Mouse (Mus musculus) neural tube, embryonic 10.5 days (tissue): ENCODE measurements around the gene Herpud2.

Source experiments
- DNase-seq: peaks from one replicate; pipeline ENCODE4 v3.0.0-alpha.2; 2017; ENCODE audit warnings: low spot score; ENCODE audit errors: extremely low spot score

Gene Herpud2

GRCm38 (mm10) chr9:25151611-25152241 is at the start of gene Herpud2:
TSS of gene Herpud2 (minus strand) at chr9:25151820.
- DNase-seq = peak; percentile 96

GRCm38 (mm10) chr9:25200987-25201386 is 49.4 kb upstream of the Herpud2 start:
- no peak for DNase-seq

GRCm38 (mm10) chr9:25200148-25200547 is 48.5 kb upstream of the Herpud2 start:
- DNase-seq = no peak

- no peak for DNase-seq
These were observed 45.1 kb upstream of the Herpud2 start for GRCm38 (mm10) chr9:25196746-25197145.

- no peak for DNase-seq
These were observed 40.0 kb upstream of the Herpud2 start for GRCm38 (mm10) chr9:25191612-25192011.

- no peak for DNase-seq
These were observed 34.9 kb upstream of the Herpud2 start for GRCm38 (mm10) chr9:25186501-25186900.

- DNase-seq = no peak
These were observed 34.2 kb upstream of the Herpud2 start for GRCm38 (mm10) chr9:25185854-25186253.

GRCm38 (mm10) chr9:25184606-25185005 is 33.0 kb upstream of the Herpud2 start:
- no peak for DNase-seq

- DNase-seq = no peak
These were observed 26.4 kb upstream of the Herpud2 start for GRCm38 (mm10) chr9:25178066-25178465.

GRCm38 (mm10) chr9:25177201-25177600 is 25.6 kb upstream of the Herpud2 start:
- no peak for DNase-seq

- no peak for DNase-seq
These were observed 24.9 kb upstream of the Herpud2 start for GRCm38 (mm10) chr9:25176562-25176961.

- no peak for DNase-seq
These were observed 24.4 kb upstream of the Herpud2 start for GRCm38 (mm10) chr9:25175978-25176377.

- no peak for DNase-seq
These were observed 23.4 kb upstream of the Herpud2 start for GRCm38 (mm10) chr9:25175039-25175442.

GRCm38 (mm10) chr9:25174614-25175013 is 23.0 kb upstream of the Herpud2 start:
- no peak for DNase-seq

GRCm38 (mm10) chr9:25173171-25173570 is 21.6 kb upstream of the Herpud2 start:
- no peak for DNase-seq

GRCm38 (mm10) chr9:25169626-25170025 is 18.0 kb upstream of the Herpud2 start:
- no peak for DNase-seq

GRCm38 (mm10) chr9:25167458-25168084 is 16.0 kb upstream of the Herpud2 start:
- peak; percentile 64 for DNase-seq

GRCm38 (mm10) chr9:25158218-25158617 is 6.6 kb upstream of the Herpud2 start:
- DNase-seq = no peak

- DNase-seq = no peak
These were observed 4.8 kb upstream of the Herpud2 start for GRCm38 (mm10) chr9:25156377-25156776.

GRCm38 (mm10) chr9:25153066-25153465 is 1.4 kb upstream of the Herpud2 start:
- no peak for DNase-seq

- no peak for DNase-seq
These were observed 837 bp upstream of the Herpud2 start for GRCm38 (mm10) chr9:25152457-25152856.

- peak; percentile 84 for DNase-seq
These were observed 619 bp downstream of the Herpud2 start for GRCm38 (mm10) chr9:25150791-25151610.
